Mouse (Mus musculus): ENCODE measurements around the gene Kif3c. TPM values are rescaled to one million over a fixed set of nuclear protein-coding genes. Genes with fewer than 3 reads are reported as not detected.

The Kif3c gene
- polyA plus RNA-seq, 1 experiment from 2014 or later, result 3.5 TPM

DNA sequence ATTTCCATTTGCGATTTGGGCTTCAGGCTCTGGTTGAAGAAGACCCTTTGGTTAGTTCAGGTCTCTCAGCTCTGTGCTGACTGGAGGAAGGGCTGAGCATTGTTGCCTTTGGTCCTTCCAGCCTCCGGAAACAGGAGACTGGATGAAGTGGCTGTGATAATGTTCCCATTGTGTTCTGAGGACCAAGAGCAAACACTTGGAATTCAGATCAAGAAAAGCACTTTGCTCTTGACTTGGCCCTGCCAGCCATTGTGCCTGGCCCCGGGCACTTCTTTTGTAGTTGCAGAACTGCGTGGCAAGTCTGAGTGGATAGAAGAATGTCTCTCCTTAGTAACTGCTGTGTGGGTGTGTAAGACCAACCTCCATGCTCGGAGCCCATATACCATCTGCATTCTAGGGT, 9.6 kb downstream of the Kif3c start:
- H3K4me1 ChIP-seq (replicated peaks; ENCODE audit: control insufficient read depth, insufficient read depth, low read length), result no peaks in the 10 kb centered on the region
- no peak overlapping the region for H3K9ac ChIP-seq (ENCODE audit: low read depth, low read length)
- H3K9me3 ChIP-seq (ENCODE audit: control insufficient read depth, low read length), result no peaks in the 10 kb centered on the region
- H3K27me3 ChIP-seq (replicated peaks; ENCODE audit: control insufficient read depth, insufficient read depth, low read length), result no peaks in the 10 kb centered on the region
- 77% methylated on average over 5 of the region's 5 CpGs for WGBS
- ATAC-seq (replicated peaks; ENCODE audit: low FRiP score) (no peak), DNase-seq (ENCODE audit: low spot score) (no peak)
- H3K36me3 ChIP-seq (ENCODE audit: control insufficient read depth, insufficient read depth, low read length), result no peaks in the 10 kb centered on the region
- H3K4me2 ChIP-seq, result no peak overlapping the region
- no peak overlapping the region for H3K4me3 ChIP-seq (ENCODE audit: low read depth, low read length)
- H3K27ac ChIP-seq (ENCODE audit: low read depth, low read length), result no peak overlapping the region

DNA sequence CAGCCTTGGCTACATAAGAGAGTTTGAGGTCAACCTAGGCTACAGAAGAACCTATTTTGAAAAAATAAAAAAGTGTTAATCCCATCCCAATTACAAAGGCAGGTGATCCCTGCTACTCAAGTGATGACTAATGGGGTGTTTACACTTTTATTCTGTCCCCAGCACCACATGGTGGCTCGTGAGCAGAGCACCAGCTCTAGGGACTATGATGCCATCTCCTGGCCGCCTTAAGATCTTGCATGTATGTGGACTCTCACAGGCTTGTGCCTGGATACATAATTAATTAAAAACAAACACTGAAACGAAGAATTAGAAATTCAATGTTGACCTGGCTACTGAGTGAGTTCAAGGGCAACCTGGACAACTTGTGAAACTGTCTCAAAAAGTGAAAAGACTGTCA, 12.3 kb downstream of the Kif3c start:
- Histone ChIP-seq H3K9ac (ENCODE audit: low read depth, low read length) (no peak overlapping the region), H3K4me3 (ENCODE audit: low read depth, low read length) (no peak overlapping the region), H3K9me3 (ENCODE audit: control insufficient read depth, low read length) (no peaks in the 10 kb centered on the region), H3K4me2 (no peak overlapping the region), H3K27me3 (replicated peaks; ENCODE audit: control insufficient read depth, insufficient read depth, low read length) (no peaks in the 10 kb centered on the region), H3K27ac (ENCODE audit: low read depth, low read length) (no peak overlapping the region), H3K4me1 (replicated peaks; ENCODE audit: control insufficient read depth, insufficient read depth, low read length) (no peaks in the 10 kb centered on the region), H3K36me3 (ENCODE audit: control insufficient read depth, insufficient read depth, low read length) (no peaks in the 10 kb centered on the region)
- DNase-seq (ENCODE audit: low spot score), result no peak
- 25% methylated on average over 3 of the region's 3 CpGs for WGBS
- ATAC-seq (replicated peaks; ENCODE audit: low FRiP score), result no peak

DNA sequence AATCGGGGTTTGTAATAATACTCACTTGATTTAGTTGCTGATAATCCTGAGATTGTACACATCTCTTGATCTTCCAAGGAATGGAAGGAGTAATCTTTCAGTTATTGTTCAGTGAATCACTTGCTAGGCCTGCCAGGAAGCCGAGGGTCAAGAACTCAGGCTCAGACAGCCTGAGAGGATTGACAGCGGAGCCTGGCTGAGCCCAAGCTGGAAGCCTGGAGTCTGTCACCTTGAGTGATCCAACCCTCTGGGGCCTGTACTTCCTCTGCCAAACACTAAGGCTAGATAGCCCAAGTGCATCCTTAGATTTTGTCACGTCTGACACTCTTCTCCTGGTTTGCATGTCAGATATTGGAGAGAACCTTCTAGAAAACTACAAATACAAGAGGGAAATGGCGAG, 12.8 kb downstream of the Kif3c start:
- no peak overlapping the region for H3K4me2 ChIP-seq
- no peaks in the 10 kb centered on the region for H3K36me3 ChIP-seq (ENCODE audit: control insufficient read depth, insufficient read depth, low read length)
- no peaks in the 10 kb centered on the region for H3K27me3 ChIP-seq (replicated peaks; ENCODE audit: control insufficient read depth, insufficient read depth, low read length)
- ATAC-seq (replicated peaks; ENCODE audit: low FRiP score) (no peak), DNase-seq (ENCODE audit: low spot score) (no peak)
- H3K27ac ChIP-seq (ENCODE audit: low read depth, low read length), result no peak overlapping the region
- no peaks in the 10 kb centered on the region for H3K4me1 ChIP-seq (replicated peaks; ENCODE audit: control insufficient read depth, insufficient read depth, low read length)
- no peak overlapping the region for H3K9ac ChIP-seq (ENCODE audit: low read depth, low read length)
- H3K9me3 ChIP-seq (ENCODE audit: control insufficient read depth, low read length), result no peaks in the 10 kb centered on the region
- WGBS, result 60% methylated on average over 5 of the region's 5 CpGs
- no peak overlapping the region for H3K4me3 ChIP-seq (ENCODE audit: low read depth, low read length)

DNA sequence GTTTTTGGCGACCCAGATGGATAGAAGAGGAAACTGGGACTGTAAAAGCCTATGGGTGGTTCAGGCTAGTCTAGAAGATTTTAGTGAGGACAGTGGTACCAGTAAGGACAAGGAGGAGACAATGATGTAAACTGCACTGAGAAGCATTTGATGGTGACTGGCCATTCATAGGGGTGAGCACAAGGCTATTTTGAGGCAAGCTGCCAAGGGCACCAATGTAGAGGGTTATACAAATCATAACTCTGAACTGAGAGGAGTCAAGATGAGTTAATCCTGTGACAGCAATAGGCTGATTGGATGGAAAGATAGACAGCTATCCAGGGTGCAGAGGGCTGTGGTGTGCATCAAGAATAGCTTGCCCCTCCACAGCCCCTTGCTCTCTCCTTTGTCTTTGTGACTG, 19.9 kb downstream of the Kif3c start:
- Histone ChIP-seq H3K4me1 (replicated peaks; ENCODE audit: control insufficient read depth, insufficient read depth, low read length) (no peaks in the 10 kb centered on the region), H3K36me3 (ENCODE audit: control insufficient read depth, insufficient read depth, low read length) (no peaks in the 10 kb centered on the region), H3K27me3 (replicated peaks; ENCODE audit: control insufficient read depth, insufficient read depth, low read length) (no peaks in the 10 kb centered on the region), H3K4me3 (ENCODE audit: low read depth, low read length) (no peak overlapping the region), H3K9ac (ENCODE audit: low read depth, low read length) (no peak overlapping the region), H3K27ac (ENCODE audit: low read depth, low read length) (no peak overlapping the region), H3K9me3 (ENCODE audit: control insufficient read depth, low read length) (no peaks in the 10 kb centered on the region), H3K4me2 (no peak overlapping the region)
- WGBS, result 63% methylated on average over 1 of the region's 1 CpGs
- ATAC-seq (replicated peaks; ENCODE audit: low FRiP score), result no peak
- DNase-seq (ENCODE audit: low spot score), result no peak

DNA sequence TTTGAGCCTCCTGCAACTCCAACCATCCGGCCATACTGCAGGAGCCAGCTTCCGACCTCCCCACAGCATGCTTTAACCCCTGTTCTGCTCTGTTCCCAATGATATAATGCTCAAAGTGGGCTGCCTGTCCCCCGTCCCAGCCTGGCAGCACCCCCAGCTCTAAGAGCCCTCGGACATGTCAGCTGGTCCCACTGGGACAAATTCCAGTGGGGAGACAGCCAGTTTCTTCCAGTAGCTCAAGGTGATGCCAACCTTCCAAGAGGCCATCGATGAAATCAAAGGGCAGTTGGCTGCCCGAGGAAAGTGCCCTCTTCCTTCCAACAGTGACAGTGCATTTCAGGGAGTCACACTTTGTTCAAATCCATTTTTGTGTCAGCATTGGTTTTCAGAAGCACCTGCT, 20.3 kb downstream of the Kif3c start:
- Histone ChIP-seq H3K27ac (ENCODE audit: low read depth, low read length) (no peak overlapping the region), H3K27me3 (replicated peaks; ENCODE audit: control insufficient read depth, insufficient read depth, low read length) (no peaks in the 10 kb centered on the region), H3K9me3 (ENCODE audit: control insufficient read depth, low read length) (no peaks in the 10 kb centered on the region), H3K9ac (ENCODE audit: low read depth, low read length) (no peak overlapping the region), H3K4me1 (replicated peaks; ENCODE audit: control insufficient read depth, insufficient read depth, low read length) (no peaks in the 10 kb centered on the region), H3K4me3 (ENCODE audit: low read depth, low read length) (no peak overlapping the region), H3K4me2 (no peak overlapping the region), H3K36me3 (ENCODE audit: control insufficient read depth, insufficient read depth, low read length) (no peaks in the 10 kb centered on the region)
- WGBS, result 74% methylated on average over 6 of the region's 6 CpGs
- ATAC-seq (replicated peaks; ENCODE audit: low FRiP score) (no peak), DNase-seq (ENCODE audit: low spot score) (no peak)

DNA sequence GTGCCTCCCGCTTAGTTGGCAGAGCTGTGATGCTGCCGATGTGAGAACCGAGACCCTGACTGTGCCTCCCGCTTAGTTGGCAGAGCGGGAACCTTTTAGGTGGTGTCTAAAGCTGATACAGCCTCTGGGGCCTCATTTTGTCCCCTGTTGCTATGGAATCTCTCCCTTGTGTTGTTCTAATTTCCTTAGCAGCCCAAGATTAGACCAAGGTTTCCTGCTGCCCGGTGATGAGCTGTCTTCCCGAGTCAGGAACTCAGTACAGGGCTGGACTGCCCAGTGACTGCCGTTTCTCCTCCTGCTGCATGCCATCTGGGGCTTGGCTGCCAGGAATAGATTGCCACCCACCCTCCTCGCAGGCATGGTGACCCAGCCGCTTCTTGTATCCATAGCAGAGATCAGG, 21.0 kb downstream of the Kif3c start:
- no peak overlapping the region for H3K4me3 ChIP-seq (ENCODE audit: low read depth, low read length)
- H3K4me2 ChIP-seq, result no peak overlapping the region
- no peak overlapping the region for H3K9ac ChIP-seq (ENCODE audit: low read depth, low read length)
- ATAC-seq (replicated peaks; ENCODE audit: low FRiP score), result no peak
- H3K36me3 ChIP-seq (ENCODE audit: control insufficient read depth, insufficient read depth, low read length), result no peaks in the 10 kb centered on the region
- H3K9me3 ChIP-seq (ENCODE audit: control insufficient read depth, low read length), result no peaks in the 10 kb centered on the region
- no peak overlapping the region for H3K27ac ChIP-seq (ENCODE audit: low read depth, low read length)
- H3K4me1 ChIP-seq (replicated peaks; ENCODE audit: control insufficient read depth, insufficient read depth, low read length), result no peaks in the 10 kb centered on the region
- 69% methylated on average over 10 of the region's 10 CpGs for WGBS
- no peak for DNase-seq (ENCODE audit: low spot score)
- H3K27me3 ChIP-seq (replicated peaks; ENCODE audit: control insufficient read depth, insufficient read depth, low read length), result no peaks in the 10 kb centered on the region

DNA sequence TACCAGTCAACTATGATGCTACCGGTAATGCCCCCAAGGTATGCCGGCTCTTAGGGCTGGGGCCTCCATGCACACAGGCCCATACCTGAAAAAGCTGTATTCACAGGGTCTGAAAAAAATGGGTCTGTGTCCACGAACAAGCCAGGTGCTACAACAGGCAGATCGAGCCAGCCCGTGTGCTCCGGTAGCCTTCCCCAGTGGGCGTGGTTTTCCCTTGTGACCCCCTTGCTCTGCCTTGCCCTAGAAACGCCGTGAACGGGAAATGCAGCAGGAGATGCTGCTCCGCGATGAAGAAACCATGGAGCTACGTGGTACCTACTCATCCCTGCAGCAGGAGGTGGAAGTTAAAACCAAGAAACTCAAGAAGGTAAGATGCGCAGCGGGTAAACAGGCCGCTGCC, 23.0 kb downstream of the Kif3c start:
- Histone ChIP-seq H3K4me1 (replicated peaks; ENCODE audit: control insufficient read depth, insufficient read depth, low read length) (no peaks in the 10 kb centered on the region), H3K27me3 (replicated peaks; ENCODE audit: control insufficient read depth, insufficient read depth, low read length) (no peaks in the 10 kb centered on the region), H3K27ac (ENCODE audit: low read depth, low read length) (no peak overlapping the region), H3K4me2 (no peak overlapping the region), H3K9me3 (ENCODE audit: control insufficient read depth, low read length) (no peaks in the 10 kb centered on the region), H3K4me3 (ENCODE audit: low read depth, low read length) (no peak overlapping the region), H3K36me3 (ENCODE audit: control insufficient read depth, insufficient read depth, low read length) (no peaks in the 10 kb centered on the region), H3K9ac (ENCODE audit: low read depth, low read length) (no peak overlapping the region)
- ATAC-seq (replicated peaks; ENCODE audit: low FRiP score) (no peak), DNase-seq (ENCODE audit: low spot score) (no peak)
- 90% methylated on average over 16 of the region's 16 CpGs for WGBS

DNA sequence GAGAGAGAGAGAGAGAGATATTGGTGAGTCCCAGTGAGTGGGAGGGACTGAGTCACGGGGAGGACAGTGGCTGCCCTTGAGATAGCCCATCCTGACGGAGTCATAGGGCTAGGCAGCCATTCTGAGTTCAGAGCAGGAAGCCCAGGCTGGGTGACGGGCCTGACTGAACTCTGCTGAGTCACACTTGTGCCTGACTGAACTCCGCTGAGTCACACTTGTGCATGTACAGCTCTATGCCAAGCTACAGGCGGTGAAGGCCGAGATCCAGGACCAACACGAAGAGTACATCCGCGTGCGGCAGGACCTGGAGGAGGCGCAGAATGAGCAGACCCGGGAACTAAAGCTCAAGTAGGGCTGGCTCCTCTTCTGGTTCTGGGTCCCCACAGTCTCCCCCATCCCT, 24.5 kb downstream of the Kif3c start:
- Histone ChIP-seq H3K4me3 (ENCODE audit: low read depth, low read length) (no peak overlapping the region), H3K9me3 (ENCODE audit: control insufficient read depth, low read length) (no peaks in the 10 kb centered on the region), H3K4me1 (replicated peaks; ENCODE audit: control insufficient read depth, insufficient read depth, low read length) (no peaks in the 10 kb centered on the region), H3K27me3 (replicated peaks; ENCODE audit: control insufficient read depth, insufficient read depth, low read length) (no peaks in the 10 kb centered on the region), H3K9ac (ENCODE audit: low read depth, low read length) (no peak overlapping the region), H3K4me2 (no peak overlapping the region), H3K36me3 (ENCODE audit: control insufficient read depth, insufficient read depth, low read length) (no peaks in the 10 kb centered on the region), H3K27ac (ENCODE audit: low read depth, low read length) (no peak overlapping the region)
- 78% methylated on average over 12 of the region's 12 CpGs for WGBS
- DNase-seq (ENCODE audit: low spot score) (no peak), ATAC-seq (replicated peaks; ENCODE audit: low FRiP score) (peak; percentile 71)

DNA sequence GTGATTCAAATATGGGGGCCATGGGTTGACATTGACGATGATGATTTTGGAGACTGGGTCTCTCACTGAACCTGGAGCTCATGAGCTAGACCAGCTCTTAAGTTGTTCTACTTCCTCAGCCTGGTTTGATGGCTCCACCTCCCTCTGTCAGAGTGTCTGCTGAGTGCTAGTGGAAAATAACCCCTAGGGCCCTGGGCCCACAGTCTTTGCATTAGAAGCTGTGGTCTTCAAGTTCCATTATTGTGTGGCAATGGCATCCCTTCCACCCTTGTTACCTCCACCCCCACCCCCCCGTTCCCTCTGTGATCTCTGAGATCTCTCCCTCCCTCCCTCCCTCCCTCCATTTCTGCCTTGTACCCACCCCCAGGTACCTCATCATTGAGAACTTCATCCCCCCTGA, 25.1 kb downstream of the Kif3c start:
- Histone ChIP-seq H3K9me3 (ENCODE audit: control insufficient read depth, low read length) (no peaks in the 10 kb centered on the region), H3K36me3 (ENCODE audit: control insufficient read depth, insufficient read depth, low read length) (no peaks in the 10 kb centered on the region), H3K4me1 (replicated peaks; ENCODE audit: control insufficient read depth, insufficient read depth, low read length) (no peaks in the 10 kb centered on the region), H3K4me2 (no peak overlapping the region), H3K27me3 (replicated peaks; ENCODE audit: control insufficient read depth, insufficient read depth, low read length) (no peaks in the 10 kb centered on the region), H3K9ac (ENCODE audit: low read depth, low read length) (no peak overlapping the region), H3K27ac (ENCODE audit: low read depth, low read length) (no peak overlapping the region), H3K4me3 (ENCODE audit: low read depth, low read length) (no peak overlapping the region)
- no peak for ATAC-seq (replicated peaks; ENCODE audit: low FRiP score)
- no peak for DNase-seq (ENCODE audit: low spot score)
- WGBS, result 87% methylated on average over 2 of the region's 2 CpGs
